Mouse (Mus musculus) E14TG2a.4 (cell line): ENCODE results near the gene Srl.

Experiments used
- CTCF ChIP-seq: conservative IDR thresholded peaks from 2 replicates; pipeline ENCODE4 v1.5.1; 2014; ENCODE audit warnings: low read length
- NANOG ChIP-seq: IDR thresholded peaks from 2 replicates; pipeline ENCODE4 v1.6.1; 2014; ENCODE audit warnings: borderline replicate concordance, low read length, mixed read lengths
- POU5F1 ChIP-seq: IDR thresholded peaks from 2 replicates; pipeline ENCODE4 v1.6.1; 2014; ENCODE audit warnings: low read length, borderline replicate concordance

- TF ChIP-seq CTCF (no peak), NANOG (no peak), POU5F1 (no peak)
Observed at GRCm38 (mm10) chr16:4496470-4496869, 45.1 kb downstream of the Srl start.
